Mouse (Mus musculus) CH12.LX (cell line): ENCODE measurements around the gene Sirt3. TPM values are rescaled to one million over a fixed set of nuclear protein-coding genes. Genes with fewer than 3 reads are reported as not detected.

Experiments used
- DNase-seq: peaks from one replicate; pipeline ENCODE4 v3.0.0-alpha.2; 2013; ENCODE audit errors: extremely low read depth
- H3K27ac ChIP-seq: 2 replicates; pipeline ENCODE4 v1.5.1; 2012; ENCODE audit warnings: low read depth, mild to moderate bottlenecking, control low read depth, moderate library complexity; ENCODE audit not compliant: insufficient read depth
- H3K27me3 ChIP-seq: replicated peaks from 2 replicates; pipeline ENCODE3; 2012; ENCODE audit warnings: inconsistent platforms
- H3K36me3 ChIP-seq, 2 experiments: replicated peaks in 1 of 2; 2 replicates each; pipeline versions ENCODE3 to v1.6.1; 2012; ENCODE audit warnings: inconsistent platforms in 1 of 2, low read length in 1 of 2, mild to moderate bottlenecking in 1 of 2, mixed read lengths in 1 of 2, moderate library complexity in 1 of 2; ENCODE audit not compliant: control insufficient read depth in 1 of 2, insufficient read depth in 1 of 2
- H3K4me1 ChIP-seq, 2 experiments: 2 replicates each; pipeline ENCODE4 v1.6.1; 2012; ENCODE audit warnings: inconsistent platforms in 1 of 2, moderate library complexity in 1 of 2; ENCODE audit not compliant: insufficient read depth in 2 of 2, control insufficient read depth in 1 of 2
- H3K4me2 ChIP-seq: 2 replicates; pipeline ENCODE4 v1.6.1; 2012; ENCODE audit warnings: low read depth, mild to moderate bottlenecking, control low read depth; ENCODE audit not compliant: poor library complexity, insufficient read depth, severe bottlenecking
- H3K4me3 ChIP-seq, 3 experiments: fragments of 150-350 bp in 1 of 3; sonication (generic) in 1 of 3; replicated peaks in 1 of 3; 2 replicates each; pipeline versions ENCODE3 to v1.5.1; 2011 to 2012; ENCODE audit warnings: low read depth in 2 of 3, low read length in 2 of 3, mild to moderate bottlenecking in 2 of 3, moderate library complexity in 2 of 3, control low read depth in 1 of 3, improper control_type of control experiment in 1 of 3, inconsistent platforms in 1 of 3, mixed read lengths in 1 of 3; ENCODE audit not compliant: poor library complexity in 1 of 3
- H3K79me2 ChIP-seq: replicated peaks from 2 replicates; pipeline ENCODE4 v1.6.1; 2012; ENCODE audit warnings: mild to moderate bottlenecking, moderate library complexity; ENCODE audit not compliant: control insufficient read depth, poor library complexity, insufficient read depth, severe bottlenecking; ENCODE audit errors: extremely low read depth
- H3K9ac ChIP-seq: 2 replicates; pipeline ENCODE4 v1.6.1; 2012; ENCODE audit warnings: low read depth, mild to moderate bottlenecking, control low read depth, moderate library complexity; ENCODE audit not compliant: insufficient read depth
- H3K9me3 ChIP-seq: replicated peaks from 2 replicates; pipeline ENCODE3; 2012; ENCODE audit warnings: low read length, inconsistent platforms, mixed read lengths
- BHLHE40 ChIP-seq: IDR thresholded peaks from 2 replicates; pipeline ENCODE4 v1.6.1; 2011; ENCODE audit warnings: mild to moderate bottlenecking, low read depth, low read length, improper control_type of control experiment
- CHD1 ChIP-seq: IDR thresholded peaks from 2 replicates; pipeline ENCODE4 v1.6.1; 2012; ENCODE audit warnings: low read depth, low read length, improper control_type of control experiment, inconsistent platforms
- CHD2 ChIP-seq: IDR thresholded peaks from 2 replicates; pipeline ENCODE4 v1.6.1; 2011; ENCODE audit warnings: low read length, improper control_type of control experiment
- CTCF ChIP-seq, 2 experiments: IDR thresholded peaks in 1 of 2; conservative IDR thresholded peaks in 1 of 2; 2 replicates each; pipeline ENCODE4 v1.5.1; 2011 to 2012; ENCODE audit warnings: low read depth in 2 of 2, low read length in 2 of 2, improper control_type of control experiment in 1 of 2, inconsistent platforms in 1 of 2, mild to moderate bottlenecking in 1 of 2, moderate library complexity in 1 of 2
- ELF1 ChIP-seq: IDR thresholded peaks from 2 replicates; pipeline ENCODE4 v1.6.1; 2014; ENCODE audit warnings: low read depth, mild to moderate bottlenecking, inconsistent platforms, low read length, improper control_type of control experiment
- EP300 ChIP-seq: IDR thresholded peaks from 2 replicates; pipeline ENCODE4 v1.6.1; 2011; ENCODE audit warnings: low read length, improper control_type of control experiment
- GABPA ChIP-seq: IDR thresholded peaks from 2 replicates; pipeline ENCODE4 v1.6.1; 2012; ENCODE audit warnings: low read depth, low read length, improper control_type of control experiment, inconsistent platforms; ENCODE audit not compliant: insufficient replicate concordance
- HCFC1 ChIP-seq: IDR thresholded peaks from 2 replicates; pipeline ENCODE4 v1.6.1; 2012; ENCODE audit warnings: low read depth, mild to moderate bottlenecking, inconsistent platforms, low read length, improper control_type of control experiment
- IRF4 ChIP-seq: IDR thresholded peaks from 2 replicates; pipeline ENCODE4 v1.6.1; 2014; ENCODE audit warnings: low read depth, mild to moderate bottlenecking, inconsistent platforms, low read length, improper control_type of control experiment
- MAX ChIP-seq: IDR thresholded peaks from 2 replicates; pipeline ENCODE4 v1.6.1; 2011; ENCODE audit warnings: low read length, improper control_type of control experiment
- MYC ChIP-seq: IDR thresholded peaks from 2 replicates; pipeline ENCODE4 v1.6.1; 2011; ENCODE audit warnings: low read depth, mild to moderate bottlenecking, improper control_type of control experiment, low read length
- PAX5 ChIP-seq: IDR thresholded peaks from 2 replicates; pipeline ENCODE4 v1.6.1; 2012; ENCODE audit warnings: low read length, inconsistent platforms, mixed read lengths
- POLR2A ChIP-seq: IDR thresholded peaks from 2 replicates; pipeline ENCODE4 v1.6.1; 2011; ENCODE audit warnings: low read depth, mild to moderate bottlenecking, improper control_type of control experiment, low read length
- RAD21 ChIP-seq: IDR thresholded peaks from 2 replicates; pipeline ENCODE4 v1.6.1; 2011; ENCODE audit warnings: low read depth, mild to moderate bottlenecking, low read length, improper control_type of control experiment, moderate library complexity
- RCOR1 ChIP-seq: conservative IDR thresholded peaks from 2 replicates; pipeline ENCODE4 v1.6.1; 2012; ENCODE audit warnings: low read depth, mild to moderate bottlenecking, inconsistent platforms, low read length, improper control_type of control experiment
- SIN3A ChIP-seq: IDR thresholded peaks from 2 replicates; pipeline ENCODE4 v1.6.1; 2012; ENCODE audit warnings: low read length, improper control_type of control experiment, inconsistent platforms
- SMC3 ChIP-seq: IDR thresholded peaks from 2 replicates; pipeline ENCODE4 v1.6.1; 2011; ENCODE audit warnings: low read depth, low read length, improper control_type of control experiment
- TBP ChIP-seq: conservative IDR thresholded peaks from 2 replicates; pipeline ENCODE4 v1.6.1; 2011; ENCODE audit warnings: low read depth, low read length, improper control_type of control experiment
- TCF12 ChIP-seq: IDR thresholded peaks from 2 replicates; pipeline ENCODE4 v1.6.1; 2014; ENCODE audit warnings: low read depth, mild to moderate bottlenecking, inconsistent platforms, low read length, improper control_type of control experiment
- UBTF ChIP-seq: IDR thresholded peaks from 2 replicates; pipeline ENCODE4 v1.6.1; 2012; ENCODE audit warnings: low read depth, mild to moderate bottlenecking, inconsistent platforms, low read length, improper control_type of control experiment, moderate library complexity
- ZKSCAN1 ChIP-seq: IDR thresholded peaks from 2 replicates; pipeline ENCODE4 v1.6.1; 2012; ENCODE audit warnings: low read depth, inconsistent platforms, low read length, improper control_type of control experiment, borderline replicate concordance
- dilution Hi-C: fragments of 300-500 bp; cut with MboI; formaldehyde crosslinking; loops from 2 replicates; pipeline ENCODE4 v1.14.3; 2020; ENCODE audit warnings: low sequenced_read_pairs; ENCODE audit not compliant: extremely low pct_unique_long_range_greater_than_20kb, extremely low pct_ligation_motif_present
- in situ Hi-C: fragments of 300-500 bp; cut with MboI; formaldehyde crosslinking; loops from 3 replicates; pipeline ENCODE4 v1.14.3; 2019; ENCODE audit warnings: low sequenced_read_pairs, low pct_ligation_motif_present, low pct_unique_long_range_greater_than_20kb, mixed read lengths
- polyA plus RNA-seq: library from polyadenylated mRNA; unstranded; fragments of >175 nt; gene quantifications from 2 replicates; pipeline ENCODE4 v1.2.1, GENCODE M21; 2012; ENCODE audit warnings: low read depth; ENCODE audit not compliant: insufficient read length
- total RNA-seq, 2 experiments: library from RNA; depleted of rRNA; stranded (reverse); fragments of 300-350 nt in 1 of 2; fragments of >200 nt in 1 of 2; gene quantifications; 2 replicates each; pipeline ENCODE4 v1.2.3; 2012 to 2014

The Sirt3 gene
- total and polyA plus RNA-seq, 3 experiments = 12.6 to 23.7 (median 16.6) TPM

DNA sequence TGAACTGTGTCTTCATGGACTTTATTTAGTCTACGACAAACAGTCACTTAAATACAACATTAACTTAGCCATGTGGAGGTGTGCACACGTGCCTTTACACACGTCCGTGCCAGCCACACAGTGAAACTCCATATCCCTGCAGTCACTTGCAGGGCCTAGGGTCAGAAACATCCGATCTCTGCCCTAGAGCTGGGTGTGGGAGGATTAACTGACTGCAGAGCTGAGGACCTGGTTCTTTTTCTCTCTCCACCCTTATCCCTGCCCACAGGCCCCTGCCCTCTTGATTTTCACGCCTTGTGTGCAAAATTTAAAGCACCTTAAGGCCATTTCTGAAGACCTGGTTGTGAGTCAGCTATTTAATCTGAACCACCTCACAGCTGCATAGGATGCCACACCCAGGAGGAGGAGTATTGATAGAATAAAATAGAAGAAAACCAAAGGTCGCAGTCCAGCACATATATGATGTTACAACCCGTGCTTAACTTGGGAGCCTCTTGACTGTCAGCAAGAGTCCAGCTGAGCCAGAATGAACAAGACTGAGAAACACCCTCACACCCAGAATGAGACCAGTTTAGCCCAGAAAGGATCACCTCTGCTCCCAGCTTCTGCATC, 38.4 kb upstream of the Sirt3 start, which contains the start of gene Nlrp6:
Gene Nlrp6 (plus strand): TSS at position 485 of the 612 bp plus-strand sequence.
- Histone ChIP-seq H3K4me1 (peaks cover 16 to 27% of the 10 kb centered on the region in 2 experiments), H3K4me2 (no peak within 1 kb of the TSS), H3K36me3 (no peaks in the 10 kb centered on the region), H3K79me2 (no peaks in the 10 kb centered on the region), H3K27ac (no peak within 1 kb of the TSS), H3K9me3 (peaks cover 2% of the 10 kb centered on the region)
- no peak for DNase-seq
- in situ Hi-C loops = no loop called here
- TF ChIP-seq BHLHE40 (no peak), SIN3A (no peak), TBP (no peak)
- TF ChIP-seq, all 38 proteins: peak for 0
- dilution Hi-C loops = no loop called here
- Histone ChIP-seq H3K27me3 (peaks cover 19% of the 10 kb centered on the region), H3K9ac (no peak within 1 kb of the TSS), H3K4me3 (no peak within 1 kb of the TSS)

DNA sequence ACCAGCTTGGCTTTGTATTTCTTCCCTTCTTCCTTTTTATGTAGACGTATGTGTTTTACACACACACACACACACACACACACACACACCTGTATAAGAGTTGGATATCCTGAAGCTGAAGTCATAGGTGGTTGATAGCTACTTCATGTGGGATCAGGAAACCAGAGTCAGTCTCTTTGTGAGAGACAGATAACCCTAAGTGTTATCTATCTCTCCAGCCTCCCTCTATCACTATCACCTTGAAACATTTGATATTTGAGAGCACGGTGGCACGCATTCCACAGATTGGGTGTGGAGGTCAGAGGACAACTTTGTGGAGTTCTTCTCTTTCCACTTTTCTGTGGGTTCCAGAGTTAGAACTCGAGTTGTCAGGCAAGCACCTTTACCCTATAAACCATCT, 37.8 kb upstream of the Sirt3 start:
- H3K9ac ChIP-seq = no peak overlapping the region
- H3K4me3 ChIP-seq = no peak overlapping the region
- H3K36me3 ChIP-seq = no peaks in the 10 kb centered on the region
- peaks cover 19% of the 10 kb centered on the region for H3K27me3 ChIP-seq
- H3K79me2 ChIP-seq = no peaks in the 10 kb centered on the region
- H3K9me3 ChIP-seq = peaks cover 2% of the 10 kb centered on the region
- dilution Hi-C loops = no loop called here
- no peak for DNase-seq
- in situ Hi-C loops = no loop called here
- TF ChIP-seq SMC3 = no peak
- no peak for TF ChIP-seq IRF4
- no peak for TF ChIP-seq ZKSCAN1
- TF ChIP-seq MAX = no peak
- TF ChIP-seq RCOR1 = no peak
- TF ChIP-seq GABPA = no peak
- TF ChIP-seq EP300 = no peak
- no peak for TF ChIP-seq PAX5
- no peak for TF ChIP-seq MYC
- TF ChIP-seq BHLHE40 = no peak
- TF ChIP-seq UBTF = no peak
- no peak for TF ChIP-seq CTCF (conservative IDR thresholded peaks at IDR 0.05 in 1 of 2, IDR thresholded peaks at IDR 0.05 in 1 of 2; ENCODE audit: low read depth in 2 of 2, low read length in 2 of 2)
- TF ChIP-seq POLR2A = no peak
- TF ChIP-seq TCF12 = no peak
- no peak for TF ChIP-seq CHD1
- TF ChIP-seq TBP = no peak
- TF ChIP-seq ELF1 = no peak
- TF ChIP-seq RAD21 = no peak
- no peak for TF ChIP-seq CHD2
- TF ChIP-seq HCFC1 = no peak
- H3K4me1 ChIP-seq = peaks cover 17 to 27% of the 10 kb centered on the region in 2 experiments
- no peak overlapping the region for H3K4me2 ChIP-seq
- H3K27ac ChIP-seq = no peak overlapping the region
